Mouse (Mus musculus) forebrain, postnatal 0 days (tissue): ENCODE measurements around the gene Limd1. TPM values are rescaled to one million over a fixed set of nuclear protein-coding genes. Genes with fewer than 3 reads are reported as not detected.

Experiments
- ATAC-seq: fragments of 200-750 bp; cut with Nextera tagmentation; 2 replicates; pipeline ENCODE4 v1.8.0; 2017; ENCODE audit warnings: mild to moderate bottlenecking, moderate library complexity
- DNase-seq: peaks from one replicate; pipeline ENCODE4 v3.0.0-alpha.2; 2015
- H3K27ac ChIP-seq: fragments of 300-500 bp; sonication (generic); 2 replicates; pipeline ENCODE4 v1.5.1; 2014; ENCODE audit warnings: low read depth, mild to moderate bottlenecking, antibody characterized with exemption, low read length, moderate library complexity, mixed read lengths
- H3K27me3 ChIP-seq: fragments of 300-500 bp; sonication (generic); 2 replicates; pipeline ENCODE4 v1.6.1; 2014; ENCODE audit warnings: mild to moderate bottlenecking, low read length, mixed read lengths; ENCODE audit not compliant: insufficient read depth
- H3K36me3 ChIP-seq: fragments of 300-500 bp; sonication (generic); 2 replicates; pipeline ENCODE4 v1.6.1; 2014; ENCODE audit warnings: mild to moderate bottlenecking, moderate library complexity; ENCODE audit not compliant: insufficient read depth
- H3K4me1 ChIP-seq: fragments of 300-500 bp; sonication (generic); 2 replicates; pipeline ENCODE4 v1.6.1; 2014; ENCODE audit warnings: antibody characterized with exemption; ENCODE audit not compliant: insufficient read depth
- H3K4me2 ChIP-seq: fragments of 300-500 bp; sonication (generic); 2 replicates; pipeline ENCODE4 v1.6.1; 2014; ENCODE audit warnings: low read depth, mild to moderate bottlenecking, moderate library complexity
- H3K4me3 ChIP-seq: fragments of 300-500 bp; sonication (generic); 2 replicates; pipeline ENCODE4 v1.5.1; 2014; ENCODE audit warnings: low read depth, low read length, mixed read lengths
- H3K9ac ChIP-seq: fragments of 300-500 bp; sonication (generic); 2 replicates; pipeline ENCODE4 v1.6.1; 2014; ENCODE audit warnings: mild to moderate bottlenecking
- H3K9me3 ChIP-seq: fragments of 300-500 bp; sonication (generic); 2 replicates; pipeline ENCODE4 v1.6.1; 2016; ENCODE audit warnings: low read length
- CTCF ChIP-seq: sonication (generic); IDR thresholded peaks from 2 replicates; pipeline ENCODE4 v1.5.1; 2016; ENCODE audit warnings: antibody characterized with exemption, control low read depth, low read depth
- WGBS: fragments of 180-500 bp; shearing (Covaris S2); extraction: QIAGEN DNeasy Blood & Tissue Kit; methylation state at CpG from one replicate; pipeline ENCODE4 v1.1.7; 2014; 5-methylcytosine and 5-hydroxymethylcytosine counted together
- polyA plus RNA-seq: library from polyadenylated mRNA; unstranded; fragments of >200 nt; fragmentation: Nextera tagmentation; extraction: Ambion mirVana; gene quantifications from 2 replicates; pipeline ENCODE4 v1.2.1, GENCODE M21; 2015
- total RNA-seq: library from RNA; depleted of rRNA; stranded (reverse); fragments of >200 nt; gene quantifications from 2 replicates; pipeline ENCODE4 v1.2.3, GENCODE M21; 2014; rRNA removed

Gene Limd1
- total and polyA plus RNA-seq, 2 experiments from 2014 or later, result 9.1 to 23.8 TPM

GRCm38 (mm10) chr9:123536613-123537012, 58.1 kb downstream of the Limd1 start:
- no peak overlapping the region for H3K9ac ChIP-seq
- ATAC-seq (no peak), DNase-seq (no peak)
- H3K36me3 ChIP-seq, result no peaks in the 10 kb centered on the region
- no peak overlapping the region for H3K4me2 ChIP-seq
- H3K27ac ChIP-seq, result no peak overlapping the region
- TF ChIP-seq CTCF, result no peak
- no peaks in the 10 kb centered on the region for H3K9me3 ChIP-seq
- H3K4me1 ChIP-seq, result peaks cover 5% of the 10 kb centered on the region; the same call in 1 of the 2 replicates
- no peak overlapping the region for H3K4me3 ChIP-seq
- no peaks in the 10 kb centered on the region for H3K27me3 ChIP-seq
- WGBS, result 79% methylated on average over 2 of the region's 2 CpGs

- Histone ChIP-seq H3K4me2 (no peak overlapping the region), H3K36me3 (0 out of 2 replicates have a peak, but pooled peaks cover under 1% of the 10 kb centered on the region), H3K4me1 (no peaks in the 10 kb centered on the region), H3K4me3 (no peak overlapping the region), H3K27me3 (no peaks in the 10 kb centered on the region), H3K9me3 (no peaks in the 10 kb centered on the region), H3K9ac (no peak overlapping the region), H3K27ac (no peak overlapping the region)
- 83% methylated on average over 4 of the region's 4 CpGs for whole genome bisulfite sequencing
- ATAC-seq (no peak), DNase-seq (no peak)
- TF ChIP-seq CTCF, result no peak
These were observed 59.7 kb downstream of the Limd1 start for GRCm38 (mm10) chr9:123538189-123538588.

- no peaks in the 10 kb centered on the region for H3K27me3 ChIP-seq
- peaks cover 10% of the 10 kb centered on the region; the same call in 1 of the 2 replicates for H3K36me3 ChIP-seq
- H3K4me2 ChIP-seq, result no peak overlapping the region
- no peak overlapping the region for H3K9ac ChIP-seq
- ATAC-seq, result no peak
- H3K27ac ChIP-seq, result no peak overlapping the region
- 24% methylated on average over 1 of the region's 1 CpGs for WGBS
- no peak for TF ChIP-seq CTCF
- H3K4me1 ChIP-seq, result no peaks in the 10 kb centered on the region
- DNase-seq, result no peak
- H3K9me3 ChIP-seq, result no peaks in the 10 kb centered on the region
- no peak overlapping the region for H3K4me3 ChIP-seq
These were observed 60.6 kb downstream of the Limd1 start for GRCm38 (mm10) chr9:123539093-123539492.

GRCm38 (mm10) chr9:123539823-123540222, 61.3 kb downstream of the Limd1 start:
- H3K27ac ChIP-seq, result no peak overlapping the region
- no peak overlapping the region for H3K4me2 ChIP-seq
- DNase-seq (no peak), ATAC-seq (no peak)
- H3K9me3 ChIP-seq, result no peaks in the 10 kb centered on the region
- 86% methylated on average over 2 of the region's 2 CpGs for WGBS
- no peaks in the 10 kb centered on the region for H3K4me1 ChIP-seq
- peaks cover 10% of the 10 kb centered on the region; the same call in 1 of the 2 replicates for H3K36me3 ChIP-seq
- no peaks in the 10 kb centered on the region for H3K27me3 ChIP-seq
- H3K9ac ChIP-seq, result no peak overlapping the region
- TF ChIP-seq CTCF, result no peak
- H3K4me3 ChIP-seq, result no peak overlapping the region

- H3K9me3 ChIP-seq, result no peaks in the 10 kb centered on the region
- ATAC-seq (no peak), DNase-seq (no peak)
- no peak overlapping the region for H3K4me2 ChIP-seq
- H3K9ac ChIP-seq, result no peak overlapping the region
- H3K27me3 ChIP-seq, result no peaks in the 10 kb centered on the region
- no peak overlapping the region for H3K4me3 ChIP-seq
- H3K27ac ChIP-seq, result no peak overlapping the region
- 22% methylated on average over 3 of the region's 3 CpGs for WGBS
- H3K36me3 ChIP-seq, result peaks cover 63% of the 10 kb centered on the region
- H3K4me1 ChIP-seq, result no peaks in the 10 kb centered on the region
- TF ChIP-seq CTCF, result no peak
These were observed 76.1 kb downstream of the Limd1 start for GRCm38 (mm10) chr9:123554599-123554998.

Other genes with a start within 250 kb of the Limd1 start
- gene Tmem158, start 217.9 kb upstream of the Limd1 start, total RNA-seq, result 175 and 182 TPM in 2 replicates
- 103 and 113 TPM in 2 replicates for gene Tmem158, start 217.9 kb upstream of the Limd1 start, polyA plus RNA-seq
- 83.3 and 174 TPM in 2 replicates for gene Lars2, start 111.8 kb upstream of the Limd1 start, total RNA-seq
- gene Lars2, start 111.8 kb upstream of the Limd1 start, polyA plus RNA-seq, result 876 and 957 TPM in 2 replicates
- gene Sacm1l, start 51.1 kb downstream of the Limd1 start, total RNA-seq, result 38.9 and 45.1 TPM in 2 replicates
- gene Sacm1l, start 51.1 kb downstream of the Limd1 start, polyA plus RNA-seq, result 25.1 and 33.1 TPM in 2 replicates
- gene Slc6a20b, start 153.9 kb downstream of the Limd1 start, total RNA-seq, result 0.08 and 0.10 TPM in 2 replicates
- 0.08 and 0.19 TPM in 2 replicates for gene Slc6a20b, start 153.9 kb downstream of the Limd1 start, polyA plus RNA-seq
- gene Ccr9, start 199.7 kb downstream of the Limd1 start, total RNA-seq, result 0.52 TPM in 1 of 2 replicates, not detected in the other
- 0.30 and 0.34 TPM in 2 replicates for gene Ccr9, start 199.7 kb downstream of the Limd1 start, polyA plus RNA-seq
- gene Slc6a20a, start 200.2 kb downstream of the Limd1 start, total RNA-seq, result 17.2 and 33.0 TPM in 2 replicates
- 23.5 and 25.7 TPM in 2 replicates for gene Slc6a20a, start 200.2 kb downstream of the Limd1 start, polyA plus RNA-seq
- gene Lztfl1, start 239.0 kb downstream of the Limd1 start, total RNA-seq, result 36.5 and 37.9 TPM in 2 replicates
- gene Lztfl1, start 239.0 kb downstream of the Limd1 start, polyA plus RNA-seq, result 37.5 and 42.3 TPM in 2 replicates